Mouse (Mus musculus) right cerebral cortex, postnatal 36 days (tissue): ENCODE results near the gene Ubr1.
A peak's percentile ranks its signal among the peaks of the same experiment; 100 is the strongest.
"Not testable (repeated sequence)": the region's sequence is repeated elsewhere in the genome, so short reads cannot be mapped to it uniquely, and the experiment has no call there.

Source experiments
- DNase-seq, 2 experiments: peaks; one replicate each; pipeline ENCODE4 v3.0.0; 2022; ENCODE audit warnings: low spot score in 2 of 2, mixed read lengths in 1 of 2

Ubr1 gene

GRCm38 (mm10) chr2:120976308-120976707 lies 5.8 kb upstream of the Ubr1 start:
- DNase-seq = no peak

- DNase-seq = no peak
Observed at GRCm38 (mm10) chr2:120972964-120973363, 2.4 kb upstream of the Ubr1 start.

- DNase-seq = not testable (repeated sequence)
Observed at GRCm38 (mm10) chr2:120972257-120972656, 1.7 kb upstream of the Ubr1 start.

DNA sequence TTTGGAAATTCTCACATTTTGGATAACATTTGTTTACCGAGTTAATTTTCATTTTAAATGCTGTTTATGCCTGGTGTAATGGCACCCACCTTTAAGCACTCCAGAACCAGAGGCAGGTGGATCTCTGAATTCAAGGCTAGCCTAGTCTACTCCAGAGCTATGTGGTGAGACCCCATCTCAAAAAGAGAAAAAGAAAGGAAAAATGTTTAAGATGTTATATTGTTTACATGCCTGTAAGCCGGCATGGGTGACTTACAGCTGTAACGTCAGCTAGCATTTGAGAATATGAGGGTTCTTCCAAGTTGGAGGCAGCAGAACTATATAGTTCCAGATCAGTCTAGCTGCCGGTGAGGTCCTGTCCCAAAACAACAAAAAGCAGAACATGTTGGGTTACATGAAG lies 1.3 kb upstream of the Ubr1 start:
- no peak for DNase-seq

- DNase-seq = no peak
Observed at GRCm38 (mm10) chr2:120970045-120970539, 423 bp downstream of the Ubr1 start.

DNA sequence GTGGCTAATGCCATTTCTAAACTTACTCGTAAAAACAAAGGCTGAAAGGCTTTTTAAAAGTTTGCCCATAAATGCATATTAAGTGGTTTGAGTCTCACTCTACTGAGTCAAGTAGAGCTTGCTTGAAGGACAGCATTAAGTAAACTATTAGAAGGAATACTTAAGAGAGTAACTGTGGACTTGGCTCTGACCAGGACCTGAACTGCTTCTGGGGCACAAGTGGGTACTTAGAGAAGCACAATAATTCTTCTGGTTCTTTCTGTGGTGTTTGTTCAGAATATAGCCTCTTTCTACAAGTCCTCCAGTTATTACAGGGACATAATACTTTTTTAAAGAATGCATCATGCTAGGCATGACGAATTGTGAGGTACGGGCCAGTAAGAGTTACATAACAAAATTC lies 5.0 kb downstream of the Ubr1 start:
- DNase-seq = no peak

- DNase-seq = no peak
Observed at GRCm38 (mm10) chr2:120963110-120963509, 7.4 kb downstream of the Ubr1 start.

DNA sequence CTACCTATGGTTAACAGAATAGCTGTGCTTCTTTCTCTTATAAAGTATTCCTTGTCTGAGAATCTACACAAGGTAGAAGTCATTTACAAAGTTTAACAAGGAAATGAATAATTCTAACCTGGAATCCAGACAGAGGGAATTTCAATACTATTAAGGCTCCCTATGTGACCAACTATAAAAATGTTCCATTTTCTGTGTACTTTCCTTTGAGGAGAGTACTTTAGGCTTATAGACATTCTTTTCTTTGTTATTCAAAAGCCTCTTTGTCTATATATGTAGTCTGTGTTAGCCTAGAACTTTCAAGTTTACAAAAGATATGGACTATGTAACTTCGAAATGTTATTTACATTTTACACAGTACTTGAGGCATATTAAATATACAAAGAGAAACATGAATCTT lies 10.3 kb downstream of the Ubr1 start:
- DNase-seq = no peak

DNA sequence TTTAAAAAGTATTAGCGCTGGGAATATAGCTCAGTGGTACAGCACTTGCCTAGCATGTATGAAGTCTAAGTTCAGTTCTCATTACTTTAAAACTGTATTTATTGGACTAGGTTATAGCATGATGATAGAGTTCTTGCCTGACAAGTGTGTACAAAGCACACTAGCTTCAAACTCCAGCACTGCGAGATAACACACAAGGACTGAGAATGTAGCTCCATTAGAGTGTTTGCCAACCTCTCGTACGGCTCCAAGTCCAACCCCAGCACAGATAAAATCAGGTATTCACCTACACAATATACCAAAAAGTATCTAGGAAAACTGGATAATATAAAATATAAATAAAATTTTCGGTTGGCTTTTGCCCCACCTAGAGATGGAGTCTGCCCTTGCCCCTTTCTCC lies 10.7 kb downstream of the Ubr1 start:
- DNase-seq = no peak

- DNase-seq = no peak
Observed at GRCm38 (mm10) chr2:120959363-120959762, 11.2 kb downstream of the Ubr1 start.

GRCm38 (mm10) chr2:120952176-120952938 lies 18.2 kb downstream of the Ubr1 start:
- no peak for DNase-seq

- DNase-seq = peak; percentile 36 to 45
Observed at GRCm38 (mm10) chr2:120951208-120951607, 19.3 kb downstream of the Ubr1 start.

- DNase-seq = no peak
Observed at GRCm38 (mm10) chr2:120933038-120933437, 37.5 kb downstream of the Ubr1 start.

DNA sequence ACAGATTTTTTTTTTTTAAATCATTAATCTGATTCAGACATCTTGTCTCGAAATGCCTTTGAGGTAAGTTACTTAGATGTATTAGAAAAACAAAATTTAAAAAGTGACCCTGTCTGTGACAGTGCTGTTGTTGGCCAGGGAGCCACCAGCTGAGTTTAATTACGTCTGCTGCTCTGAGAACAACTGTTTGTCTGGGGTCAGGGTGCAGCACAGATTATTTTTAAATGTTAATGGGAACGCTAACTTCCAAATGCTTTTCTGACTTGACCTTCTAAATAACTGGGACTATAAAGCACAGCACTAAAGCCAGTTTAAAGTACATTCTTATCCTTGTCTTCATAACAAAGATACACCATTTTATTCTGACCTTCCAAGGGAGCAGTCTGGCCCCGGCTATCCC lies 61.0 kb downstream of the Ubr1 start:
- no peak for DNase-seq

DNA sequence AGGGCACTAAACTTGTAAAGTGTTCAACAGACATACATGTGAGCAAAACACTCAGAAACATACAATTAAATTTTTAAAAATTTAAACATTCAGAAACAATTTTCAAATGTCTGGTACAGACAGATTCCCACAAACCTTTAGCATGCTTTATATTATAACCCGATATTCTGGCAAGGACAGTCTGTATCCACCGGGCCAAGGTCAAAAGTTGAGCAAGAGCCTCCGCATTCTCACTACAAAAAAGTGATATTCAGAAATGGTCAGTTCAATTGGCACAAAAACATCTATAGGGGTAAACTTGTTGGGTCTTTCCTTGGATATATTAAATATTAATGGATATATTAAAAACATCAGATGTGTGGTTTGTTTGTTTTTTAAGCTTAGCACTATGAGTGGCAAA lies 74.2 kb downstream of the Ubr1 start:
- DNase-seq = no peak

DNA sequence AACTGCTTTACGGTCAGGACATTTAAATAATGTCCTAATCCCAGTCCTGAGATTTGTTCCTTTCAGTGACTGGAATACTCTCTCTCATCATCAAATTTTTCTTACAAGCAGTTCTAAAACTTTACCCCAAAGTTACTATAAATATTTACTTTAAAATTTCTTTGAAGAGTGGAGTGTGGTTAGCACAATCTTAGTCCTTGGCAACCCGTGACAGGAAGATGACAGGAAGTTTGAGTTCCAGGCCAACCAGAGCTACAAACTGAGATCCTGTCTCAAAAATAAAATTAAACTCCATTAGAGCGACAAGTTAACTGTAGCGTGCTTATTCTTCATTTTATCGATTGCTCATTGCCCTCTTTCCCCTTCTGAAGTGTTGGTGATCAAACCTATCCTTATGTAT lies 82.9 kb downstream of the Ubr1 start:
- DNase-seq = no peak

GRCm38 (mm10) chr2:120873192-120873591 lies 97.3 kb downstream of the Ubr1 start:
- no peak for DNase-seq

- peak in 1 of 2 experiments; percentile 29 for DNase-seq
Observed at GRCm38 (mm10) chr2:120871447-120872336, 98.8 kb downstream of the Ubr1 start.

GRCm38 (mm10) chr2:120867336-120867735 lies 103.2 kb downstream of the Ubr1 start:
- DNase-seq = peak; percentile 35 to 56

- DNase-seq = no peak
Observed at GRCm38 (mm10) chr2:120866561-120866960, 104.0 kb downstream of the Ubr1 start.

GRCm38 (mm10) chr2:120863389-120863788 lies 107.1 kb downstream of the Ubr1 start:
- no peak for DNase-seq

- no peak for DNase-seq
Observed at GRCm38 (mm10) chr2:120860699-120861098, 109.8 kb downstream of the Ubr1 start.

GRCm38 (mm10) chr2:120858131-120858530 lies 112.4 kb downstream of the Ubr1 start:
- no peak for DNase-seq
